Mouse (Mus musculus) liver, adult 2 months (tissue): ENCODE results near the gene Vps13a. TPM values are rescaled to one million over a fixed set of nuclear protein-coding genes. Genes with fewer than 3 reads are reported as not detected.

Source experiments
- DNase-seq: peaks from one replicate; pipeline ENCODE4 v3.0.0-alpha.2; 2011; ENCODE audit warnings: low read depth, low spot score; ENCODE audit errors: extremely low read depth
- H3K27ac ChIP-seq: fragments of 200-500 bp; replicated peaks from 2 replicates; pipeline ENCODE4 v1.5.1; 2012; ENCODE audit warnings: low read depth, mild to moderate bottlenecking, control low read depth, inconsistent platforms, low read length; ENCODE audit not compliant: insufficient read depth
- H3K27me3 ChIP-seq: fragments of 200-500 bp; 2 replicates; pipeline ENCODE4 v1.6.1; 2012; ENCODE audit warnings: mild to moderate bottlenecking, moderate library complexity, low read length, inconsistent platforms; ENCODE audit not compliant: control insufficient read depth, insufficient read depth
- H3K36me3 ChIP-seq: fragments of 200-500 bp; 2 replicates; pipeline ENCODE4 v1.6.1; 2012; ENCODE audit warnings: low read length, inconsistent platforms; ENCODE audit not compliant: control insufficient read depth, insufficient read depth
- H3K4me1 ChIP-seq: fragments of 200-500 bp; 2 replicates; pipeline ENCODE4 v1.6.1; 2011; ENCODE audit warnings: low read length; ENCODE audit not compliant: control insufficient read depth, insufficient read depth
- H3K4me3 ChIP-seq: fragments of 200-500 bp; 2 replicates; pipeline ENCODE4 v1.5.1; 2011; ENCODE audit warnings: low read depth, mild to moderate bottlenecking, control low read depth, low read length, moderate library complexity; ENCODE audit not compliant: insufficient read depth
- H3K79me2 ChIP-seq: fragments of 200-500 bp; 2 replicates; pipeline ENCODE4 v1.6.1; 2012; ENCODE audit warnings: inconsistent platforms, mild to moderate bottlenecking, low read length, moderate library complexity; ENCODE audit not compliant: control insufficient read depth, insufficient read depth
- H3K9ac ChIP-seq: fragments of 200-500 bp; 2 replicates; pipeline ENCODE4 v1.6.1; 2012; ENCODE audit warnings: low read depth, mild to moderate bottlenecking, control low read depth, inconsistent platforms, low read length
- CTCF ChIP-seq: fragments of 200-500 bp; IDR thresholded peaks from 2 replicates; pipeline ENCODE4 v1.5.1; 2011; ENCODE audit warnings: low read depth, low read length, control low read depth
- POLR2A ChIP-seq: fragments of 200-500 bp; IDR thresholded peaks from 2 replicates; pipeline ENCODE4 v1.6.1; 2011; ENCODE audit warnings: low read length, control low read depth; ENCODE audit not compliant: insufficient read depth; ENCODE audit errors: extremely low read depth
- WGBS: fragments of 180-500 bp; shearing (Covaris S2); methylation state at CpG from one replicate; pipeline ENCODE4 v1.1.7; 2018; 5-methylcytosine and 5-hydroxymethylcytosine counted together
- polyA plus RNA-seq: library from polyadenylated mRNA; depleted of rRNA; stranded (reverse); fragments of >200 nt; gene quantifications from 2 replicates; pipeline ENCODE4 v1.2.3, GENCODE M21; 2012
- total RNA-seq: library from RNA; depleted of rRNA; stranded (reverse); fragments of >200 nt; gene quantifications from 2 replicates; pipeline ENCODE4 v1.2.3, GENCODE M21; 2014

Gene Vps13a
- total and polyA plus RNA-seq, 2 experiments = 1.1 to 30.8 TPM

DNA sequence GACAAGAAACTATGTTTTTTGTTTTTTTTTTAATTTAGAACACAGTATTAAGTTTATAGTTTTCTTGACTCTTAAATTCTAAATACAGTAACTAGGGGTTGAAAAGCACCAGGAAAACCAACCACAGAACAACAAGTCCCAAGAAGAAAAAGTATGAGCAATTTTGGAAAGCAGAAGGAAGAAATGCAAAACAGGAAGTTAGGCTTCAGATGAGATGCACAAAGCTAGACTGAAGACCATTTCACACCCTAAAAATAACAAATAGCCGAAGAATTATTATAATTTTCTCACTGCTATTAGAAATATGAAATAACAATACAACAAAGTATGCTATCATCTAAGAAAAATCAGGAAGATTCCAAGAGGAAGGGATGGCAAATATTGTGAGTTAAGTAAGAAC lies 78.9 kb downstream of the Vps13a start:
- no peak for DNase-seq
- Histone ChIP-seq H3K4me3 (no peak overlapping the region), H3K4me1 (no peaks in the 10 kb centered on the region), H3K27me3 (no peaks in the 10 kb centered on the region), H3K79me2 (no peaks in the 10 kb centered on the region), H3K36me3 (peaks cover 10% of the 10 kb centered on the region; the same call in 1 of the 2 replicates), H3K9ac (no peak overlapping the region), H3K27ac (no peak overlapping the region)
- WGBS = 95% methylated on average over 1 of the region's 1 CpGs
- no peak for TF ChIP-seq CTCF
- TF ChIP-seq POLR2A = no peak

DNA sequence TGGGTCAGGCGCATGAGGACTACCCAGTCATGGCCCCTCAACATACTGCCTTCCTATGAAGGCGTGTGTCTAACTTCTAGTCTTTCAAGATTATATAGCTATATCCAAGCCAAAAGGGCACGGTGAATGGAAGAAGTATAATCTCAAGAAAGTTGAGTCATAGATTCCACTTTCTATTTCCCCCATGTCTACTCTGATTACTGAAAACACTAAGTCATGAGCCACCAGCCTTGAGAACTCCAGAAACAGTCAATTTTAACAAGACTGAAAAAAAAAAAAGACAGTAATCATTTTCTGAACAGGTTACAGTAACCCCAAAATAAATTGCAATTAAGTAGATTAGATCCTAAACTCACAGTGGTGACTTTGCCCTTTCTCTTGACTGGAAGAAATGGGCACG lies 95.8 kb downstream of the Vps13a start:
- no peak overlapping the region for H3K4me3 ChIP-seq
- no peaks in the 10 kb centered on the region for H3K79me2 ChIP-seq
- no peak overlapping the region for H3K27ac ChIP-seq
- DNase-seq = no peak
- H3K4me1 ChIP-seq = no peaks in the 10 kb centered on the region
- TF ChIP-seq CTCF (no peak), POLR2A (no peak)
- no peaks in the 10 kb centered on the region for H3K27me3 ChIP-seq
- peaks cover 45% of the 10 kb centered on the region for H3K36me3 ChIP-seq
- no peak overlapping the region for H3K9ac ChIP-seq
- 93% methylated on average over 4 of the region's 4 CpGs for WGBS

DNA sequence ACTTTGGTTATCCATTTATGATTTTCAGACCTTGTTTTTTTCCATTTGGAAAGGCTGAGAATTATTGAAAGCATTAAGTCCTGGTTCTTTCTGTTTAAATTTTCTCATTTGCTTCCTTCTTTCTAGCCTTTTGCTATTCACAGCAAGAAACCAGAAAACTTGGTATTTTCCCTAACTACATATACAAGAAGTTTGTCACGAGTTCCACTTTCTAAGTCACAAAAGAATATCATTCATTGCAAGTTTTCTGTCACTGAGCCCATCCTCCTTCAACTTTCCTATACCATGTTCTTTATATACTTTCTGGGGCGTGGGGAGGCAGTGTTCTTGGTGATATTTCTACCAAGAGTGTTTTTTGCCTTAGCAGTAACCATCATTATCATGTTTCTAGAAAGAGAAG lies 96.5 kb downstream of the Vps13a start:
- 91% methylated on average over 2 of the region's 2 CpGs for WGBS
- Histone ChIP-seq H3K27me3 (no peaks in the 10 kb centered on the region), H3K4me3 (no peak overlapping the region), H3K9ac (no peak overlapping the region), H3K27ac (no peak overlapping the region), H3K36me3 (peaks cover 42% of the 10 kb centered on the region), H3K4me1 (no peaks in the 10 kb centered on the region), H3K79me2 (no peaks in the 10 kb centered on the region)
- no peak for DNase-seq
- TF ChIP-seq POLR2A = no peak
- TF ChIP-seq CTCF = no peak

DNA sequence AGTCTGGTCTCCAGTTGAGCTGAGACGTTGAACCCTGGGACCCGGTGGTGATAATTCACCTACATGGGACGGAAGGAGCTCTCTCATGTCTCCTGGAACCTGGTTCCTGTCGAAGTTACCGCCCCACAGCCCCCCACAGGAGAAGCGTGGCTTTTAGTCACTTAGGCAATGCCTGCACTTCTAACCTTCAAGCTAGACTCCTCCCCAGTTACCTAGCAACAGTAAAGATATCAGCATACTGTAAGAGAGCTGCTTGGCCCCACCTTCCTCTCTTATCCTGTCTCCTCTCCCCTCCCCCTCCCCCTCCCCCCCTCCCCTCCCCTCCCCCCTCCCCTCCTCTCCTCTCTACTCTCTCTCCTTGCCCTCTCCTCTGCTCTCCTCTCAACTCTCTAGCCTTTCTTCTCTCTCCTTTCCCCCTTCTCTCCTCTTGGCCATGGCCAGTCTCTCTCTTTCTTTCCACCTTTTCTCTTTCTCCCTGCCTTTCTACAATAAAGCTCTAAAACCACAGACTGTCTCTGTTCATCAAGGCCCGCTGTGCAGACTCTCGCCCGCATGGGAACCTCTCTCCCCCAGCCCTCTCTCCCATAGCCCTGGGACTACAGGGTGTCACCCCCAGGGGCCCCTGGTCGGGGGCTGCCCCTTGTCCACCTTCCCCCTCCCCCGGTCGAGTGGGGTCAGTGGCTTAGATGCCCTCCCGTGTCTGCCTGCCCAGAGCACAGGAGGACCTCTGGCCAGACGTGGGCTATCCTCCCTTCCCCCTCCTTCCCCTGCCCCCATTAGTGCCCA lies 154.9 kb downstream of the Vps13a start:
- Histone ChIP-seq H3K4me1 (no peaks in the 10 kb centered on the region), H3K9ac (no peak overlapping the region), H3K79me2 (no peaks in the 10 kb centered on the region), H3K4me3 (no peak overlapping the region), H3K27me3 (no peaks in the 10 kb centered on the region), H3K27ac (no peak overlapping the region), H3K36me3 (peaks cover 8% of the 10 kb centered on the region)
- TF ChIP-seq CTCF (no peak), POLR2A (no peak)
- DNase-seq = no peak
- 65% methylated on average over 14 of the region's 14 CpGs for WGBS

DNA sequence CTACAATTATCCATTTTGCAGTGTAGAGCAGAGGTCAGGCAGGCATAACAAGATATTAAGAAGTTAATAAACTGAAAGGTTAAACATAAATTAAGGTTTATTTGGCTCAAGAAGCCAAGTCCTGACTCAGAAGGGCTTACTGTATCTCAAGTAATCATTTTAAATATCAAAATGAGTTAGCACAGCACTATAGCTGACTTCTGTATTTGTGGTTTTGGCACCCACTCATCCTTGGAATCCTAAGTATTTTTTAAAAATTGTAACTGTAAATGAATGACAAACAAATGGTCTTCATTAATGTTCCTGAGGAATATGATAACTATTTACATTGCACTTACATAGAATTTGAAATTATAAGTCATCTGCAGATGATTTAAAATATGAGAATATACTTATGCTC lies 155.7 kb downstream of the Vps13a start:
- Histone ChIP-seq H3K4me3 (no peak overlapping the region), H3K79me2 (no peaks in the 10 kb centered on the region), H3K4me1 (no peaks in the 10 kb centered on the region), H3K27ac (no peak overlapping the region), H3K9ac (no peak overlapping the region), H3K36me3 (peaks cover 6% of the 10 kb centered on the region), H3K27me3 (no peaks in the 10 kb centered on the region)
- DNase-seq = no peak
- no peak for TF ChIP-seq CTCF
- TF ChIP-seq POLR2A = no peak

DNA sequence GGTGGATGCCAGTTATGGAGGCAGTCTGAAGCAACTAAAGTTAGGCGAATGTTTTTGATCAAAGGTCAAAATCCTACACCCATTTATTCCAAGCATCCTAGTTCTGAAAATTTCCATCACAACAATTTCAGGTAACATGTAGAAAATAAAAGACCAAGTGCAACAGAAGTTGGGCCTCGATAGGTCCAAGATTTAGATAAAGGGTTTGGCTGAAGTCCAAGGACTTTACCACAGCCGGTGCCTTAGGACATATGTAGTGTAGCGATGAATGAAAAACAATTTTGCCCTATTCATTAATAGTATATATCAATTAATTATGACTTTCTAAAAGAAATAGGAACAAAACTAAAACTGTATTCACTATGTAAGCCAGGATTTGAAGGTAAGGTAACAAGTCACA lies 157.6 kb downstream of the Vps13a start:
- Histone ChIP-seq H3K9ac (no peak overlapping the region), H3K4me1 (no peaks in the 10 kb centered on the region; the same call in 1 of the 2 replicates), H3K79me2 (no peaks in the 10 kb centered on the region), H3K36me3 (peaks cover 11% of the 10 kb centered on the region), H3K4me3 (no peak overlapping the region), H3K27me3 (no peaks in the 10 kb centered on the region), H3K27ac (no peak overlapping the region)
- no peak for DNase-seq
- 88% methylated on average over 4 of the region's 4 CpGs for WGBS
- TF ChIP-seq POLR2A = no peak
